Mouse (Mus musculus) adrenal gland, postnatal 10 days (tissue): ENCODE results near the gene Hint3. TPM values are rescaled to one million over a fixed set of nuclear protein-coding genes. Genes with fewer than 3 reads are reported as not detected.

Source experiments
- DNase-seq: peaks from one replicate; pipeline ENCODE4 v3.0.0; 2021; ENCODE audit warnings: mixed read lengths
- total RNA-seq, 2 experiments: library from RNA; stranded (reverse); gene quantifications; 2 replicates each; pipeline ENCODE4 v1.2.3; 2021

Hint3 gene
- total RNA-seq, 2 experiments from 2014 or later, result 42.9 to 44.3 TPM

DNA sequence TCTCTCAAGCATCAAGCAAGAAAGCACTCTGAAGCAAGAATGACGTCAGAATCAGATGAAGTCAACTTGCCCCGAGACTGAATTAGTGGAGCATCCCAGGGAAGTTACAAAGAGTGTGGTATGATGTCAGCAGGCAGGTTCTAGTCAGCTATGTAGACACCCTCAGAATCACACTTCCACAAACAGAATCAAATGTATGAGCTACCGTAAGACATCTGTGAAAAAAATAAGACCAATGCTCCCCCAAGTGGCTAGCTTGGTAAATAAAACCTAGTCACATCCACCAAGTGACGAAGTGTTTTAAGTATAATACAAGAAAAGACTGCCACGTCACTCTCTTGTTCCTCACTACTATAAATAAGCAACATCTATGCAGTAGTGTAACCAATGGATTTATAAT is 42.4 kb downstream of the Hint3 start:
- DNase-seq, result no peak

DNA sequence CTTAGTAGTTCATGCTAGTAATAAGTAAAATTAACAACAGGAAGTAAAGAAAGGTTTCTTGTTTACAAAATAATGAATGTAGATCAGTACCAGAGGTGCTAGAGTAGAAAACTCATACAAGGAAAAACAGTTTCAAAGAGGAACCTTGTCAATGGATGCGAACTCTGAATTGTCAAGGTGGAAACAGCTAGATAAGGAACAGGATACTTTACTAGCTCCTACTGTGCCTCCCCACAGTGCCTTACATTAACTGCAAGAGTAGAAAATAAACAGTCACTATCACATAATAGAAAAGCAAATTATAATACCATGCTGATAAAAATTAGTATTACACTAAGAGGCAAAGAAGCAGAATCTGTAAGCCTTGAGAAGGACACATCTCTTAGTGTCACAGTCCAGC is 43.7 kb downstream of the Hint3 start:
- no peak for DNase-seq

DNA sequence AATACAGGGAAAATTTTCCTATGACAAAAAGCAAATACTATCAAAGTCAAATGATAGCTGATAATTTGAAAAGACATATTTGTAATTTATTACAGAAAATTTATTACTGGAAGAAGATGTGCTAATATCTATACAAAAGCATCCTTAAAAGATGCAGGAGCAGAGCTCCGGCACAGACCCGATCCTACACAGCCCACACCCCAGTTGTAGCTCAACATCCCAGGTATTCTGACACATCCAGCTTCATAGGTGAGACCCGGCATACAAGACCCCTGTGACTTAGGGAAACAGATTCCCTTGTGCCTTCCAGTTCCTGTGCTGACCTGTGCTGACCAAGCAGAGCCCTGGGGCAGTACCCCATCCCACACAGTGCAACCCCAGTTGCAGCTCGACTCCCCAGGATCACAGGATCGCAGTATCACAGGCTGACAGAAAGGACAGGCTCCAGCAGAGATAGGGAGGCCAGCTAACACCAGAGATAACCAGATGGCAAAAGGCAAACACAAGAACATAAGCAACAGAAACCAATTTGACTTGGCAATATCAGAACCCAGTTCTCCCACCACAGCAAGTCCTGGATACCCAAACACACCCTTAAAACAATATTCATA is 51.7 kb downstream of the Hint3 start:
- DNase-seq, result no peak

DNA sequence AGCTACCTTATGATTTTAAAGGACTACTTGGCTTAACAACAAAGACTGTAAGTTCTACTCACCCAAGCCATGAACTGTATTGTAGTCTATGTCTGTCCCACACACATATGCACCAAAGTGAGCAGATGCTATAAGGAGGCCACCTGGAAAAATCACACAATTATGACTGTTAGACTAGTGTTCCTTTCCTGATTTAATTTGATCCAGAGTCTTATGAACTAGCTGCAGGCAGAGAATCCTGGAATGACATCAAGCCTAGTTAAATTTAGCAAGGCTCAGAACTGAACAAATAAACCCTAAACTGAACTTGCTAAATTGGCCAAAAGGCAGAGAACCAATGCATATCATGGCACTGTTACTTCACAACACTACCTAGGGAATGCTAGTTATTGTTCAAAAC is 63.1 kb downstream of the Hint3 start:
- no peak for DNase-seq

DNA sequence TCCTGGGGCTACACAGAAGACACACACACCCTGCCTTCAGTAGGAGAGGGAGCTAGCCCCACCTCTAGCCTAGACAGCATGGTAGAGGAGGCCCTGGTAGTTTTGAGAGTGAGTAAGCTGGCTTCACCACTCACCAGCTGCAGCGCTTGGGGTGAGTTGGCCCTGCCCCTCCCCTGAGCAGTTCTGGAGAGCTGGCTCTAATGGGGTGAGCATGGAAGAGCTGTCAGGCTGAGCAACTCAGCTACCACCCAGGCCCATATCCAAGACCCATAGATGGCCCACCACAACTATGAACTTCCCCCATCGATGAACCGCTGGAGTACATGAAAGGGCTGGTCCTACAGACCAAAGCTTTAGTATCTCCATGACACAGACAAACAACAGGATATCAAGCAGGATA is 64.8 kb downstream of the Hint3 start:
- no peak for DNase-seq

Other genes starting within 250 kb of the Hint3 start
- gene Trmt11, start 28.9 kb downstream of the Hint3 start, total RNA-seq, result 10 to 100 TPM in 1 of 2 experiments, 1 to 10 TPM in 1; 7.3 to 11.5 TPM
- gene Ncoa7, start 173.7 kb upstream of the Hint3 start, total RNA-seq, result 10 to 100 TPM; 33.4 to 42.0 TPM
- gene Hey2, start 213.2 kb upstream of the Hint3 start, total RNA-seq, result 1 to 10 TPM; 2.8 to 3.4 TPM